Mouse (Mus musculus) erythroblast, embryonic 14.5 days (primary cell): Measurements from ENCODE around the gene Tank.

Experiments
- GATA1 ChIP-seq: IDR thresholded peaks from 2 replicates; pipeline ENCODE4 v1.6.1; 2012; ENCODE audit warnings: low read length, inconsistent platforms, mixed read lengths
- TAL1 ChIP-seq: IDR thresholded peaks from 3 replicates; pipeline ENCODE4 v1.6.1; 2012; ENCODE audit warnings: low read length, inconsistent platforms, mixed read lengths

DNA sequence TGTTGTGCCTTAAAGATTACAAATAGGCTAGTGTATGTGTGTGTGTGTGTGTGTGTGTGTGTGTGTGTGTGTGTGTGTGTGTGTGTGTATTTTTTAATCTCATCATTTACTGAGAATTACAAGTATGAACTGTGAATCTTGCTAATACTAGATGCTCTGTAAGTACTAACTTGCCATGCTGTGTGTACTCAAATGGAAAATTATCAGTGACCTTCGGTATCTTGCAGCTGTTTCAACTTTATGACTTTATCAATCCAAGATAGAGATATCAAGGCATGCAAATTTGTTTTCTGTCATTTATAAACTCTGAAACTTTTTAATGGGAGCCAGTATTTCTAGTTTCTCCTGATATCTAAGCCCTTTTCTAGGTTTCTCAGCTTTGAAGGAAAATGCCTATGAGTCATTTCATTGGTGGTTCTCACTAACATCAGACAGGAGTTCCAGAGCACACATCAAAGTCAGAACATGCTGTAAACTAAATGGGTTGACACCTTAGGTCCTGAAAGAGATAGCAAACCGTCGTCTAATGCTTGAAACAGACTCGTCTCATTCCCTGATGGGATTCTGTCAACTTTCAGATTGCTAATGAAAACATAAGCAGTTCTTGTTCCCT is 6.9 kb upstream of the Tank start:
- TF ChIP-seq GATA1 (no peak), TAL1 (no peak)
